Mouse (Mus musculus) stomach, embryonic 16.5 days (tissue): ENCODE measurements around the gene Eme2. TPM values are rescaled to one million over a fixed set of nuclear protein-coding genes. Genes with fewer than 3 reads are reported as not detected.

Source experiments
- ATAC-seq: fragments of 200-750 bp; cut with Nextera tagmentation; 2 replicates; pipeline ENCODE4 v1.8.0; 2017; ENCODE audit warnings: moderate number of reproducible peaks, moderate TSS enrichment; ENCODE audit not compliant: insufficient read depth, low FRiP score
- H3K27ac ChIP-seq: fragments of 300-500 bp; sonication (generic); 2 replicates; pipeline ENCODE4 v1.5.1; 2014; ENCODE audit warnings: low read length
- H3K27me3 ChIP-seq: fragments of 300-500 bp; sonication (generic); 2 replicates; pipeline ENCODE4 v1.6.1; 2014; ENCODE audit warnings: low read length, control low read depth, mixed read lengths; ENCODE audit not compliant: control insufficient read depth, insufficient read depth
- H3K36me3 ChIP-seq: fragments of 300-500 bp; sonication (generic); 2 replicates; pipeline ENCODE4 v1.6.1; 2014; ENCODE audit warnings: low read length; ENCODE audit not compliant: control insufficient read depth, insufficient read depth
- H3K4me1 ChIP-seq: fragments of 300-500 bp; sonication (generic); 2 replicates; pipeline ENCODE4 v1.6.1; 2014; ENCODE audit warnings: low read length, control low read depth, mixed read lengths; ENCODE audit not compliant: control insufficient read depth, insufficient read depth
- H3K4me2 ChIP-seq: fragments of 300-500 bp; sonication (generic); 2 replicates; pipeline ENCODE4 v1.6.1; 2014; ENCODE audit warnings: low read depth, low read length, mixed read lengths
- H3K4me3 ChIP-seq: fragments of 300-500 bp; sonication (generic); replicated peaks from 2 replicates; pipeline ENCODE4 v1.5.1; 2014; ENCODE audit warnings: mild to moderate bottlenecking, low read length
- H3K9ac ChIP-seq: fragments of 300-500 bp; sonication (generic); 2 replicates; pipeline ENCODE4 v1.6.1; 2014; ENCODE audit warnings: low read length
- H3K9me3 ChIP-seq: fragments of 300-500 bp; sonication (generic); replicated peaks from 2 replicates; pipeline ENCODE4 v1.6.1; 2016; ENCODE audit warnings: low read length, control low read depth; ENCODE audit not compliant: control insufficient read depth
- WGBS: fragments of 180-500 bp; shearing (Covaris S2); extraction: QIAGEN DNeasy Blood & Tissue Kit; methylation state at CpG from one replicate; pipeline ENCODE4 v1.1.7; 2014; 5-methylcytosine and 5-hydroxymethylcytosine counted together
- polyA plus RNA-seq: library from polyadenylated mRNA; unstranded; fragments of >200 nt; fragmentation: Nextera tagmentation; extraction: Ambion mirVana; gene quantifications from 2 replicates; pipeline ENCODE4 v1.2.1, GENCODE M21; 2015

Eme2 gene
- polyA plus RNA-seq, 1 experiment from 2014 or later: 32.3 TPM

- no peak overlapping the region for H3K9ac ChIP-seq
- no peak overlapping the region for H3K27ac ChIP-seq
- no peak overlapping the region for H3K4me3 ChIP-seq
- peaks cover 20% of the 10 kb centered on the region for H3K4me1 ChIP-seq
- H3K27me3 ChIP-seq: no peaks in the 10 kb centered on the region
- no peak overlapping the region for H3K4me2 ChIP-seq
- no peaks in the 10 kb centered on the region for H3K9me3 ChIP-seq
- ATAC-seq: no peak
- 91% methylated on average over 4 of the region's 4 CpGs for WGBS
- peaks cover 5% of the 10 kb centered on the region; the same call in 1 of the 2 replicates for H3K36me3 ChIP-seq
Observed at GRCm38 (mm10) chr17:24932431-24932830, 37.5 kb upstream of the Eme2 start.

DNA sequence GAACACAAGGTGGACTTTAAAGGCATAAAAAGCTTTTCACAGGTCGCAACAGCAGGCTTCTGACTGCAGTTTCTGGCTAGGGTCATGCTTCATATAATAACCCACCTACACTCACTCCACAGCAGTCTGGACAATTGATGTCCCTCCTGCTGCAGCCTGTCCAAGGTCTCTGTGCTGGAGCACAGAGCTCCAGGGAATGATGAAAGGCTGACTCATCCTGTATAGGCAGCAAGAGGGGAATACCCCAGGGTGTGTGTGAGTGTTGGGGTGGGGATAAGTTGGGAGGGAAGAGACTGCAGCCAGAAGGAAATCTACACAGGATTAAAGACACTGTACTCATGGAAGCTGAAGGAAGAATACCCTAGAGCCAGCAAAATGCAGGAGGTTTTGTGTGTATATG, 34.6 kb upstream of the Eme2 start:
- no peak for ATAC-seq
- no peak overlapping the region for H3K4me3 ChIP-seq
- H3K27ac ChIP-seq: no peak overlapping the region
- H3K9ac ChIP-seq: no peak overlapping the region
- peaks cover 3% of the 10 kb centered on the region for H3K4me1 ChIP-seq
- H3K36me3 ChIP-seq: peaks cover 6% of the 10 kb centered on the region; the same call in 1 of the 2 replicates
- no peaks in the 10 kb centered on the region for H3K9me3 ChIP-seq
- H3K27me3 ChIP-seq: no peaks in the 10 kb centered on the region
- no peak overlapping the region for H3K4me2 ChIP-seq
- WGBS: 85% methylated on average over 1 of the region's 1 CpGs

DNA sequence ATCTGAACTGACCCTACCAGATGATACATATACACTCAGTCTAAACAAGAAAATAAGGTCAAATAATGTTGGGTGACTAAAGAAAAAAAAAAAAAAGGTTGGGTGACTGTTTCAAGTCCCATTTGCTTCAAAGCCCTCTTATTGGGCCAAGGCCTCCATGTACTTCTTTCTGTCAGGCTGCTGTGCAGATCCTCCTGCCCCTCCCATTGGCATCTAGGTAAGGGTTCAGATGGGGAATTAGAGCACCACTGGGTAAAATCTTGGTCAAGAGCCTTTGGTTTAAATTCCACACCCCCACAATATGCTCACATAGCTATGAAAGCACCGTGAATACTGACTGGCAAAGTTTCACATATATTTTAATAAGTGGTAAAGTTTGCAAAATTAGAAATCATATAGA, 28.4 kb upstream of the Eme2 start:
- H3K27me3 ChIP-seq: no peaks in the 10 kb centered on the region
- no peaks in the 10 kb centered on the region for H3K9me3 ChIP-seq
- no peak overlapping the region for H3K27ac ChIP-seq
- H3K36me3 ChIP-seq: peaks cover 28% of the 10 kb centered on the region
- no peak for ATAC-seq
- no peaks in the 10 kb centered on the region for H3K4me1 ChIP-seq
- 91% methylated on average over 1 of the region's 1 CpGs for WGBS
- H3K9ac ChIP-seq: no peak overlapping the region
- H3K4me3 ChIP-seq: no peak overlapping the region
- no peak overlapping the region for H3K4me2 ChIP-seq

- H3K4me1 ChIP-seq: no peaks in the 10 kb centered on the region
- no peak for ATAC-seq
- peaks cover 52% of the 10 kb centered on the region for H3K36me3 ChIP-seq
- H3K9ac ChIP-seq: no peak overlapping the region
- no peak overlapping the region for H3K4me3 ChIP-seq
- no peak overlapping the region for H3K4me2 ChIP-seq
- no peaks in the 10 kb centered on the region for H3K27me3 ChIP-seq
- no peak overlapping the region for H3K27ac ChIP-seq
- H3K9me3 ChIP-seq: no peaks in the 10 kb centered on the region
Observed at GRCm38 (mm10) chr17:24913984-24914383, 19.1 kb upstream of the Eme2 start.

DNA sequence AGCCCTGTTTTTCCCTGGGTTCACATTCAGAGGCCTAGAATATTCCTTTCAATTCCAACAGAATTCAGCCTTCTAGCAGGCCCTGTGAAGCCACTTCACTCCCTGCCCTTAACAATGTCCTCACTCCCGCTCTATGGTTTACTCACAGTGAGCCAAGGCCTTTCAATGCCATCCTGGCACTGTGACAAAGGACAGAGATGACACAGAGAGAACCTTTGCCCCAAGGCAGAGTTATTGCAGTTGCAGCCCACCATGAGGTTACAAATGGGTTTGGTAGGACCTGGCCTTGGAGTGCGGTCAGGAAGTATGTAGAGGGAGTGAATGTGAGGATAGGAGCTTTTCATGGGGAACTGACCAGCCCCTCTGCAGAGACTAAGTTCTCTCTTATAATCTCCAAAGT, 12.7 kb upstream of the Eme2 start:
- Histone ChIP-seq H3K27ac (no peak overlapping the region), H3K9ac (no peak overlapping the region), H3K9me3 (no peaks in the 10 kb centered on the region), H3K4me1 (no peaks in the 10 kb centered on the region), H3K36me3 (peaks cover 52% of the 10 kb centered on the region), H3K27me3 (no peaks in the 10 kb centered on the region), H3K4me2 (no peak overlapping the region), H3K4me3 (no peak overlapping the region)
- ATAC-seq: no peak
- WGBS: 97% methylated on average over 2 of the region's 2 CpGs

- 86% methylated on average over 9 of the region's 9 CpGs for WGBS
- H3K4me3 ChIP-seq: no peak overlapping the region
- no peaks in the 10 kb centered on the region for H3K9me3 ChIP-seq
- H3K36me3 ChIP-seq: peaks cover 62% of the 10 kb centered on the region
- H3K27ac ChIP-seq: no peak overlapping the region
- no peaks in the 10 kb centered on the region for H3K4me1 ChIP-seq
- H3K4me2 ChIP-seq: no peak overlapping the region
- H3K9ac ChIP-seq: no peak overlapping the region
- no peak for ATAC-seq
- H3K27me3 ChIP-seq: no peaks in the 10 kb centered on the region
Observed at GRCm38 (mm10) chr17:24903767-24904166, 8.9 kb upstream of the Eme2 start.

DNA sequence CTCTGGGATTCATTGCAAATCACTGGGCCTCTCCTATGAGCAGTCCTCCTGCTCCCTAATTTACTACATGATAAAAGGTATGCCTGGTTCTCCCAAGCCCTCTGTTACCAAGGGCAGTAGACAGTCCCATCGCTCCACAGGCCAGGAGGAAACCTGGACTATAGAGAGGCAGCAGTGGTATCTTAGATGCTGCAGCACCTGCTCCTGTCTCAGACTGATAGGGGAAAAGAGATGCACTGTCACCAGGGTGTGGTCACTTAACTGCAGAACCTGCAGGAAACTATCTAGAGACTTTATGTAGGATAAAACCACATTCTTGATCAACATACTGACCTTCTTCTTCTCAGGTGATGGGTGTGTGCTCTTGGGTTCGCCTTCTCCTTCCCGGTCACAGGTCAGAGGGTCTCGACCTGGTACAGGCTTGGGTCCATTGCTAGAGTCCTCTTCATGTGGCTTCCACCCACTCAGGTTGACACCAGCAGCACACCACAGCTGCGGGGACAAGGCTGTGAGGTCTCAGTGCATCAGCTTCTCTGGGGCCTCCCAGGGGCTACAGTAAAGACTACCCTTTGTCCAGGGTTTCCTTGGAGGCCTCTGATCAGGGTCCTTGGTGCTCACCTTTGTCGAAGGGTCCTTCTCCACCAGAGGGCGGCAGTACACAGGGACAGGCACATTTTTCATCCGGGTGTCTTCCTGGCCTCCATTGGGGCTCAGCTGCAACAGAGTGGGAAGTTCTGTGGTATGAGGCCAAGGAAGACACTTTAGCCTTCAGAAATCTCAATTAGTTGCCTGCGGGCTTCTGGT, 8.0 kb upstream of the Eme2 start:
- H3K27ac ChIP-seq: no peak overlapping the region
- H3K36me3 ChIP-seq: peaks cover 55% of the 10 kb centered on the region
- H3K4me3 ChIP-seq: no peak overlapping the region
- no peak overlapping the region for H3K9ac ChIP-seq
- no peaks in the 10 kb centered on the region for H3K4me1 ChIP-seq
- 72% methylated on average over 9 of the region's 9 CpGs for WGBS
- peak; percentile 33; the same call in 1 of the 2 replicates for ATAC-seq
- no peaks in the 10 kb centered on the region for H3K9me3 ChIP-seq
- H3K4me2 ChIP-seq: no peak overlapping the region
- no peaks in the 10 kb centered on the region for H3K27me3 ChIP-seq

GRCm38 (mm10) chr17:24902124-24902523, 7.2 kb upstream of the Eme2 start:
- H3K27ac ChIP-seq: no peak overlapping the region
- 88% methylated on average over 5 of the region's 5 CpGs for WGBS
- no peak for ATAC-seq

GRCm38 (mm10) chr17:24900014-24900413, 5.1 kb upstream of the Eme2 start:
- ATAC-seq: no peak
- peaks cover 41% of the 10 kb centered on the region for H3K36me3 ChIP-seq
- H3K27ac ChIP-seq: no peak overlapping the region
- no peaks in the 10 kb centered on the region for H3K9me3 ChIP-seq
- H3K4me2 ChIP-seq: no peak overlapping the region
- H3K27me3 ChIP-seq: no peaks in the 10 kb centered on the region
- no peak overlapping the region for H3K4me3 ChIP-seq
- H3K4me1 ChIP-seq: peaks cover 17% of the 10 kb centered on the region
- 94% methylated on average over 6 of the region's 6 CpGs for WGBS
- H3K9ac ChIP-seq: no peak overlapping the region

More at GRCm38 (mm10) chr17:24902124-24902523, 7.2 kb upstream of the Eme2 start:
- Histone ChIP-seq H3K9me3 (no peaks in the 10 kb centered on the region), H3K4me1 (peaks cover 6% of the 10 kb centered on the region), H3K4me2 (no peak overlapping the region), H3K4me3 (no peak overlapping the region), H3K9ac (no peak overlapping the region), H3K36me3 (peaks cover 50% of the 10 kb centered on the region), H3K27me3 (no peaks in the 10 kb centered on the region)
